Mouse (Mus musculus) kidney, adult 2 months (tissue): ENCODE results near the gene Ksr1. TPM values are rescaled to one million over a fixed set of nuclear protein-coding genes. Genes with fewer than 3 reads are reported as not detected.

Experiments
- DNase-seq: peaks from one replicate; pipeline ENCODE4 v3.0.0; 2021
- H3K27ac ChIP-seq: fragments of 200-500 bp; 2 replicates; pipeline ENCODE4 v1.5.1; 2012; ENCODE audit warnings: low read depth, low read length, control low read depth, inconsistent platforms; ENCODE audit not compliant: insufficient read depth
- H3K27me3 ChIP-seq: fragments of 200-500 bp; replicated peaks from 2 replicates; pipeline ENCODE4 v1.6.1; 2012; ENCODE audit warnings: mild to moderate bottlenecking, moderate library complexity, low read length, inconsistent platforms; ENCODE audit not compliant: control insufficient read depth, insufficient read depth
- H3K36me3 ChIP-seq: fragments of 200-500 bp; 2 replicates; pipeline ENCODE4 v1.6.1; 2012; ENCODE audit warnings: mild to moderate bottlenecking, moderate library complexity, low read length, inconsistent platforms; ENCODE audit not compliant: control insufficient read depth, insufficient read depth
- H3K4me1 ChIP-seq: fragments of 200-500 bp; 2 replicates; pipeline ENCODE4 v1.6.1; 2011; ENCODE audit warnings: low read length; ENCODE audit not compliant: control insufficient read depth, insufficient read depth
- H3K4me3 ChIP-seq: fragments of 200-500 bp; 2 replicates; pipeline ENCODE4 v1.5.1; 2011; ENCODE audit warnings: mild to moderate bottlenecking, low read depth, low read length, control low read depth; ENCODE audit not compliant: insufficient read depth
- CTCF ChIP-seq: fragments of 200-500 bp; conservative IDR thresholded peaks from 2 replicates; pipeline ENCODE4 v1.5.1; 2011; ENCODE audit warnings: low read depth, mild to moderate bottlenecking, control low read depth, low read length, moderate library complexity, mixed read lengths; ENCODE audit not compliant: insufficient read depth, insufficient read length
- POLR2A ChIP-seq: fragments of 200-500 bp; IDR thresholded peaks from one replicate; pipeline ENCODE4 v1.6.1; 2011; ENCODE audit warnings: low read depth, low read length, control low read depth
- WGBS: fragments of 180-500 bp; shearing (Covaris S2); methylation state at CpG from one replicate; pipeline ENCODE4 v1.1.7; 2018; 5-methylcytosine and 5-hydroxymethylcytosine counted together
- polyA plus RNA-seq: library from polyadenylated mRNA; depleted of rRNA; stranded (reverse); fragments of >200 nt; gene quantifications from 2 replicates; pipeline ENCODE4 v1.2.3, GENCODE M21; 2012

Ksr1 gene
- polyA plus RNA-seq, 1 experiment = 9.8 TPM

GRCm38 (mm10) chr11:78982042-78982441 is 164.2 kb downstream of the Ksr1 start:
- Histone ChIP-seq H3K4me3 (no peak overlapping the region), H3K4me1 (no peaks in the 10 kb centered on the region), H3K27ac (no peak overlapping the region), H3K27me3 (no peaks in the 10 kb centered on the region), H3K36me3 (no peaks in the 10 kb centered on the region)
- no peak for DNase-seq
- TF ChIP-seq POLR2A = no peak
- no peak for TF ChIP-seq CTCF
- WGBS = 63% methylated on average over 2 of the region's 2 CpGs

GRCm38 (mm10) chr11:78980083-78980634 is 166.0 kb downstream of the Ksr1 start:
- no peaks in the 10 kb centered on the region for H3K4me1 ChIP-seq
- WGBS = 75% methylated on average over 4 of the region's 4 CpGs
- no peak for DNase-seq
- no peaks in the 10 kb centered on the region for H3K27me3 ChIP-seq
- TF ChIP-seq POLR2A = no peak
- no peak for TF ChIP-seq CTCF
- H3K36me3 ChIP-seq = no peaks in the 10 kb centered on the region
- no peak overlapping the region for H3K4me3 ChIP-seq
- no peak overlapping the region for H3K27ac ChIP-seq

- Histone ChIP-seq H3K36me3 (no peaks in the 10 kb centered on the region), H3K27me3 (no peaks in the 10 kb centered on the region), H3K4me1 (no peaks in the 10 kb centered on the region), H3K27ac (no peak overlapping the region), H3K4me3 (no peak overlapping the region)
- WGBS = 85% methylated on average over 12 of the region's 12 CpGs
- DNase-seq = no peak
- TF ChIP-seq CTCF = no peak
- TF ChIP-seq POLR2A = no peak
Observed at GRCm38 (mm10) chr11:78978176-78979019, 167.8 kb downstream of the Ksr1 start.

- no peak overlapping the region for H3K4me3 ChIP-seq
- WGBS = 92% methylated on average over 8 of the region's 8 CpGs
- no peak for DNase-seq
- H3K36me3 ChIP-seq = no peaks in the 10 kb centered on the region
- no peak for TF ChIP-seq POLR2A
- no peak overlapping the region for H3K27ac ChIP-seq
- H3K4me1 ChIP-seq = no peaks in the 10 kb centered on the region
- no peaks in the 10 kb centered on the region for H3K27me3 ChIP-seq
Observed at GRCm38 (mm10) chr11:78976731-78977510, 169.3 kb downstream of the Ksr1 start.

- H3K27me3 ChIP-seq = no peaks in the 10 kb centered on the region
- no peak overlapping the region for H3K4me3 ChIP-seq
- 65% methylated on average over 17 of the region's 17 CpGs for WGBS
- no peaks in the 10 kb centered on the region for H3K4me1 ChIP-seq
- DNase-seq = peak; percentile 57
- H3K27ac ChIP-seq = no peak overlapping the region
- TF ChIP-seq CTCF = no peak
- no peak for TF ChIP-seq POLR2A
- H3K36me3 ChIP-seq = no peaks in the 10 kb centered on the region
Observed at GRCm38 (mm10) chr11:78973381-78974150, 172.6 kb downstream of the Ksr1 start.

- H3K36me3 ChIP-seq = no peaks in the 10 kb centered on the region
Observed at GRCm38 (mm10) chr11:78972811-78973351, 173.3 kb downstream of the Ksr1 start.

More at GRCm38 (mm10) chr11:78972811-78973351, 173.3 kb downstream of the Ksr1 start:
- Histone ChIP-seq H3K27ac (no peak overlapping the region), H3K27me3 (no peaks in the 10 kb centered on the region), H3K4me1 (no peaks in the 10 kb centered on the region), H3K4me3 (no peak overlapping the region)
- no peak for DNase-seq
- WGBS = 66% methylated on average over 8 of the region's 8 CpGs
- no peak for TF ChIP-seq POLR2A
- TF ChIP-seq CTCF = no peak
